Mouse (Mus musculus) spleen, postnatal 36 days (tissue): ENCODE results near the gene Idh3a.
"Not testable (repeated sequence)": the region's sequence is repeated elsewhere in the genome, so short reads cannot be mapped to it uniquely, and the experiment has no call there.

ENCODE experiments used
- DNase-seq, 2 experiments: peaks; one replicate each; pipeline ENCODE4 v3.0.0; 2022; ENCODE audit warnings: low spot score in 2 of 2, mixed read lengths in 1 of 2

The Idh3a gene

DNA sequence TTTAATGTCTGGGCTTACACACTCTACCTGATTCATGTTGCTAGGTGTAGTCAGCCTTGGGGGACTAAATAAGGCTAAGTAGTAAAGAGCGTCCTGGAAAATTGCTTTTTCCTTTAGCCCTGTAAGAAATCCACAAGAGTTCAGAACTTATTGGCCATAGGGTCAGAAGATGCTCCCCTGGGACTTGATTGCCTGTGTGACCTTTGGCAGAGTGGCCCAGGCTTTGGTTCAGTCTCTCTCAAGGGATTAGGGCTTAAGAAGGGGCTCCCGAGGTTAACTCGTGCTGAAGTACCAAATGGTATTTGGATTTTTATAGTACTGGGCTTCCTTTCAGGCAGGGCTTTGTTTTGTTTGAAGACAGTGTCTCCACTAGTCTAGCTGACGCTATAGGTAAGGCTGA lies 1.7 kb downstream of the Idh3a start:
- no peak for DNase-seq

GRCm38 (mm10) chr9:54593652-54594051 lies 7.5 kb downstream of the Idh3a start:
- DNase-seq = not testable (repeated sequence)

DNA sequence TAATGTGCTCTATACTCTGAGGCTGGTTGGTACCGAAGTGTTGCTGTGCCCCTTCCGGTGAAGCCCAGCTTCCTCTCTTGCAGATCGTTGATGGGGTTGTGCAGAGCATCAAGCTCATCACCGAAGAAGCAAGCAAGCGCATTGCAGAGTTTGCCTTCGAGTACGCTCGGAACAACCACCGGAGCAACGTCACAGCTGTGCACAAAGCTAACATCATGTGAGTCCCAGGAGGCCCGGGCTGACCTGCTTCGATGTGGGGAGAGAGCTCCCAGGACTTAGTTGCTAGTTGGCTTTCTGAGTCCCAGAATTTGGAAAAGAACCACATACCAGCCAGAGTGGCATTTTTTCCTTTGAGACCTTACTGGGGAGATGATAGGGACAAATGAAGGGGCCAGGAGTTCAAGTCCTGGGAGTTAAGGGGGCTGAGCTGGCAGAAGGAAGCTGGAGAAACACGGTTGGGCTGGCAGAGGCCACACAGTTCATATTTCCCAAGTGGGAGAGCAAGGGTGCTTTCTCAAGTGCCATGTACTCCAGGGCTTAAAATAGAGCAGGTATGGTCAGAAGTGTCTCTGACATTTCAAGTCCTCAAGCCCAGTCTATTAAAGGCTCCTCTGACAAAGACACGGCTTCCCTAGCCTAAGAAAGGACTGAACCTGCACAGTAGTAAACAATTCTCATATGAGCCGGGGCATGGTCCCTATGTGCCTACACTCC lies 10.8 kb downstream of the Idh3a start:
- no peak for DNase-seq

DNA sequence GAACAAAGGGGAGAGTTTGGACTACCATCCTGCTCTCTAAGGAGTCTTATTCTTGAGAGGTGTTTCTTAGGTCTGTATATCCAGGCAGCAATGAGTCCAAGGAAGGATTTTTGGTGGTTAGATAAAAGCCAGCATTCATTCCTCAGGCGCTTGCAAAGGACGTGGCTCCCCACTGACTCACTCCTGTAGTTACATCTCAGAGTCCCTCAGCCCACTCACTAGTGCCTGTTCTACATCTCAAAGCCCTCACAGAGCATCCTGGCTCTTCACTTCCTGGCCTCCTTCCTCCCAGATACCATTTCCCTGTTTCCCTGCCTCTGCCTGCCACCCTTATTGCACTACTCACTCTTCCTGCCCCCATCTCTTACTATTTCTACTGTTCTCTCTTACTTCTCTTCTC lies 16.3 kb downstream of the Idh3a start:
- DNase-seq = no peak

- no peak for DNase-seq
Measured at GRCm38 (mm10) chr9:54602916-54603315, 16.8 kb downstream of the Idh3a start.

DNA sequence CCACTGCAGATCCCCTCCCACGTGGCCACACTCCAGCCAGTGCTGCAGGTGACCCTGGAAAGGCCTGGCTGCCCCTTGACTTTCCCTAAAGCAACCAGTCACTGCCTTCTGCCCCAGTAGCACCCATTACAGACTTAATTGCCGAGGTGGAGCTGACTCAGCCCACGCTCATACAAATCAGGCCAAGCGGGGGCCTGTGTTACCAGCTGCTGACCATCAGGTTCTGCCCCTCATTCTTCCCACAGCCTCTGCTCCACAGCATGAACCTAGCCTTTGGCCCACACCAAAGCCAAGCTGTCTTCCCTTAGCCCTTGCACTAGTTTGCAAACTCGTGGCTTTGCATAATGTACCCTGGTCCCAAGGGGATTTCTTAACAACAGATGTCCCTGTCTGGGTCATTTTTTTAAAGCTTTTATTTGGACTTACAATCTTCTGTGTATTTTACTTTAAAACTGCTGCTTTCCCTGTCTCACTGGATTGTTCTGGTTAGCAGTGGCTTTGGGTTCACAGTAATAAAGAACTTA lies 18.1 kb downstream of the Idh3a start:
- DNase-seq = no peak

GRCm38 (mm10) chr9:54604886-54605285 lies 18.8 kb downstream of the Idh3a start:
- DNase-seq = peak; percentile 20 to 48

- DNase-seq = no peak
Measured at GRCm38 (mm10) chr9:54612781-54613191, 26.7 kb downstream of the Idh3a start.

- DNase-seq = peak in 1 of 2 experiments; percentile 12
Measured at GRCm38 (mm10) chr9:54614182-54614850, 28.2 kb downstream of the Idh3a start.

DNA sequence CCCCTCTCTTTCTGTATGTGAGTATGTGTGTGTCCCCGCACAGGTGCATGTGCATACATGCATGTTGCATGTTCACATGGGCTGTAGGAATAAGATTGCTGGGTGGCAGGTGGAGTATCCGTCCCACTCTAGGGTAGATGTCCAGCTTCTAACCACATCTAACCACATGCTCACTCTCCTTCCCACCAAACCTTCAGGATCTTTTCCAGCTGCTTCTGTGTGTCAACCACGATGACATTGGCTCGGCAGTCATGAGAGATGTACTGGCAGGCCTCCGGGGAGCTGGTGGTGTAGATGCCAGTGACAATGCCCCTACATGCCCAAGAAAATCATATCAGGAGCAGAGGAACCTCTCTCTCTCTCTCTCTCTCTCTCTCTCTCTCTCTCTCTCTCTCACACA lies 41.1 kb downstream of the Idh3a start:
- no peak for DNase-seq

- no peak for DNase-seq
Measured at GRCm38 (mm10) chr9:54628752-54629151, 42.6 kb downstream of the Idh3a start.

DNA sequence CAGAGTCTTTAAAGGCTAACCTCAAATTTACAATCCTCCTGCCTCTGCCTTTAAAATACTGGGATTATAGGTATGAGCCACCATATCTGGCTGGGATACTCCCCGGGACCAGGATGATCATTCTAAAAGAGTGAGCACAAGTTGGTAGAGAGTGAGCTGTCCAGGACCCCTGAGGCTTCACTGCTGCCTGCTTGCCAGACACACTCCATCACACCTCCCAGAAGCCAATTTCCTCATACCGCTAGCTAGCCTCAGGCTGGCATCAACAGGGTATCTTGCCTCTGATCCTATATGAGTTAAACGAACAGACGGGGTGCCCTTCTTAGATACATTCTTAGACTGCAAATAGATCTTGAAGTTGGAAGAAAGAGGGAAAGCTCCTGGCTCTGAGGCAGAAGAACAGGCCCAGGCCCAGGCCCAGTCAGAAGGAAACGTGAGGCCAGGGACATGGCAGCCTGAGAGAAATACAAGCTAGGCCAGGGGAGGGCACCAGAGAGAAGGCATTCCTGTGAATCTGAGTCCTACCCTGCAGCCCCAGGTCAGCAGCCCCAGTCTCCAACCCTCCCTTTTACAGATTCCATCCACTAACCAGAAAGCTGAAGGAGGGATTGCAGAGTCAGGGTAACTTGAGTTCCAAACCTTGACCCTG lies 43.6 kb downstream of the Idh3a start:
- DNase-seq = no peak

- DNase-seq = no peak
Measured at GRCm38 (mm10) chr9:54630905-54631304, 44.8 kb downstream of the Idh3a start.

- DNase-seq = no peak
Measured at GRCm38 (mm10) chr9:54633401-54633800, 47.3 kb downstream of the Idh3a start.

GRCm38 (mm10) chr9:54637510-54638314 lies 51.6 kb downstream of the Idh3a start:
- DNase-seq = peak in 1 of 2 experiments; percentile 6

DNA sequence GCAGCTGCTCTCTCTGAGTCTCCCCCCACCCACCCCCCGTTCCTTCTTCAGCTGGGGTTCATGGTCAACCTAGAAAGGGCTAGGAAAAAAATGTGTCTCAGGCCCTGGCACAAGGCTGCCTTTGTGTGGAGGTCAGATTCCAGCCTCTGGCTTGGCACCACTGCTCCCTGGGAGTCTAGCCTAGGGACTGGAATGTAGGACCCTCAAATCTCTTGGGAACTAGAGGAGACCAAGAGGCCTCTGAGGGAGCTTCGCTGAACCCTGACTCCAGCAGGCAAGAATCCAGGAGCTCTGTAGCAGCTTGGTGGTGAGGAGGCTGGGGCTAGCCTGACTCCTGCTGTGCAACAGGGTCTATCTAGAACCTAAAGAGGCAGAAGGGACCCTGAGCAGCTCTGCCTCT lies 53.1 kb downstream of the Idh3a start:
- no peak for DNase-seq

GRCm38 (mm10) chr9:54641548-54641947 lies 55.4 kb downstream of the Idh3a start:
- DNase-seq = no peak

- no peak for DNase-seq
Measured at GRCm38 (mm10) chr9:54642149-54642548, 56.0 kb downstream of the Idh3a start.

DNA sequence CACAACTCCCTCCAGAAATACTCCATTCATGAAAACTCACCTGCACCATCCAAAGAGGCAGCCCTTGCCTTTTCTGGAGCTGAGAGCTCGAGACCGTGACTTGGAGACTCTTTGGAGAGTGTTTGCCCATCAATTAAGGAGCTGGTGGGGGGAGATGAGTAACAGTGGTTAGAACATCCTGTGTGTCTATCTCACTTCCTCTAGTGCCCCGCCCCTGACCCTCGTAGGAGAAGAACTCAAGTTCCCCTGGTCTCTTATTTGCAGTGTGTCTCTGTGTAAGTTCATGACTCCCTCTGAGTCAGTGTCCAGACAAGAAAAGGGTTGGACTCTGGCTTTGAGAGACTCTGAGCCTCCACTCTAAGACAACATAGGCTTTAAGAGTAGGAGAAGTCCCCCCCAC lies 56.4 kb downstream of the Idh3a start:
- DNase-seq = peak; percentile 40 to 51

GRCm38 (mm10) chr9:54643179-54643578 lies 57.0 kb downstream of the Idh3a start:
- no peak for DNase-seq

DNA sequence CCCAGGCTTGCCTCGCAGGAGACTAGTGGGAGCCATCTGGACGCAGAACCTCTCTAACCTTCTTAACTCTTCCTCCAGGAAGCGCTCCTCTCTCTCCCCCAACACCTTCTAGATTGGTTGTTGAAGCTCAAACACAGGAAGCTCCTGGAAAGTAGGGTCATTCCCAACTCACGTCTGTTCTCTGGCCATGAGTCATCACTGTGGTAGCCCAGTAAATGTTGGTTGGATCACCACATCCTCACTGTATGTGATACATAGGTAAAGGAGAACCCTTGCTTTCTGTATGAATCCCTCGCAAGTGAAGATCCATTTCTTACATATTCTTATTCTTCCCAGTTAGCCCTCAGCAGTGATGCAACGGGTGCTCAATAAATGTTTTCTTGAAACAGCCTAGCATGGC lies 59.4 kb downstream of the Idh3a start:
- DNase-seq = no peak

- DNase-seq = no peak
Measured at GRCm38 (mm10) chr9:54646252-54646651, 60.1 kb downstream of the Idh3a start.
